Mouse (Mus musculus) 3T3-L1 (cell line): ENCODE data around the gene Irf7.
A peak's percentile ranks its signal among the peaks of the same experiment; 100 is the strongest.
"Not testable (repeated sequence)": the region's sequence is repeated elsewhere in the genome, so short reads cannot be mapped to it uniquely, and the experiment has no call there.

Source experiments
- DNase-seq: peaks from one replicate; pipeline ENCODE4 v3.0.0-alpha.2; 2015; ENCODE audit warnings: low read depth, low spot score

The Irf7 gene

GRCm38 (mm10) chr7:141275356-141275755 lies 9.1 kb upstream of the Irf7 start:
- no peak for DNase-seq

- no peak for DNase-seq
Observed at GRCm38 (mm10) chr7:141270631-141271030, 4.3 kb upstream of the Irf7 start.

- no peak for DNase-seq
Observed at GRCm38 (mm10) chr7:141269273-141269545, 2.9 kb upstream of the Irf7 start.

- DNase-seq = no peak
Observed at GRCm38 (mm10) chr7:141268466-141269272, 2.4 kb upstream of the Irf7 start.

- DNase-seq = no peak
Observed at GRCm38 (mm10) chr7:141265411-141265738, 906 bp downstream of the Irf7 start.

- DNase-seq = peak; percentile 26
Observed at GRCm38 (mm10) chr7:141264761-141265410, 1.4 kb downstream of the Irf7 start.

GRCm38 (mm10) chr7:141264041-141264700 lies 2.1 kb downstream of the Irf7 start:
- DNase-seq = no peak

- DNase-seq = no peak
Observed at GRCm38 (mm10) chr7:141263640-141264039, 2.6 kb downstream of the Irf7 start.

- DNase-seq = no peak
Observed at GRCm38 (mm10) chr7:141261480-141261879, 4.8 kb downstream of the Irf7 start.

GRCm38 (mm10) chr7:141256159-141256558 lies 10.1 kb downstream of the Irf7 start:
- no peak for DNase-seq

GRCm38 (mm10) chr7:141250486-141250885 lies 15.8 kb downstream of the Irf7 start:
- DNase-seq = not testable (repeated sequence)

GRCm38 (mm10) chr7:141231551-141231950 lies 34.7 kb downstream of the Irf7 start:
- DNase-seq = no peak

- DNase-seq = no peak
Observed at GRCm38 (mm10) chr7:141231111-141231510, 35.2 kb downstream of the Irf7 start.

- no peak for DNase-seq
Observed at GRCm38 (mm10) chr7:141230570-141230969, 35.7 kb downstream of the Irf7 start.

- DNase-seq = no peak
Observed at GRCm38 (mm10) chr7:141229702-141230101, 36.6 kb downstream of the Irf7 start.

- peak; percentile 83 for DNase-seq
Observed at GRCm38 (mm10) chr7:141228279-141229067, 37.8 kb downstream of the Irf7 start, which contains the start of gene Phrf1. Phrf1 (plus strand) TSS chr7:141228784.

GRCm38 (mm10) chr7:141227796-141228195 lies 38.5 kb downstream of the Irf7 start:
- DNase-seq = no peak

- DNase-seq = no peak
Observed at GRCm38 (mm10) chr7:141226535-141226934, 39.7 kb downstream of the Irf7 start.

GRCm38 (mm10) chr7:141222696-141223215 lies 43.5 kb downstream of the Irf7 start:
- DNase-seq = no peak

GRCm38 (mm10) chr7:141222126-141222467 lies 44.2 kb downstream of the Irf7 start:
- no peak for DNase-seq

- peak; percentile 99 for DNase-seq
Observed at GRCm38 (mm10) chr7:141221249-141222125, 44.8 kb downstream of the Irf7 start.
